Mouse (Mus musculus) ovary, postnatal 14 days (tissue): ENCODE measurements around the gene Mmp11.

Experiments
- DNase-seq: peaks from one replicate; pipeline ENCODE4 v3.0.0; 2022; ENCODE audit warnings: low spot score

Mmp11 gene

DNA sequence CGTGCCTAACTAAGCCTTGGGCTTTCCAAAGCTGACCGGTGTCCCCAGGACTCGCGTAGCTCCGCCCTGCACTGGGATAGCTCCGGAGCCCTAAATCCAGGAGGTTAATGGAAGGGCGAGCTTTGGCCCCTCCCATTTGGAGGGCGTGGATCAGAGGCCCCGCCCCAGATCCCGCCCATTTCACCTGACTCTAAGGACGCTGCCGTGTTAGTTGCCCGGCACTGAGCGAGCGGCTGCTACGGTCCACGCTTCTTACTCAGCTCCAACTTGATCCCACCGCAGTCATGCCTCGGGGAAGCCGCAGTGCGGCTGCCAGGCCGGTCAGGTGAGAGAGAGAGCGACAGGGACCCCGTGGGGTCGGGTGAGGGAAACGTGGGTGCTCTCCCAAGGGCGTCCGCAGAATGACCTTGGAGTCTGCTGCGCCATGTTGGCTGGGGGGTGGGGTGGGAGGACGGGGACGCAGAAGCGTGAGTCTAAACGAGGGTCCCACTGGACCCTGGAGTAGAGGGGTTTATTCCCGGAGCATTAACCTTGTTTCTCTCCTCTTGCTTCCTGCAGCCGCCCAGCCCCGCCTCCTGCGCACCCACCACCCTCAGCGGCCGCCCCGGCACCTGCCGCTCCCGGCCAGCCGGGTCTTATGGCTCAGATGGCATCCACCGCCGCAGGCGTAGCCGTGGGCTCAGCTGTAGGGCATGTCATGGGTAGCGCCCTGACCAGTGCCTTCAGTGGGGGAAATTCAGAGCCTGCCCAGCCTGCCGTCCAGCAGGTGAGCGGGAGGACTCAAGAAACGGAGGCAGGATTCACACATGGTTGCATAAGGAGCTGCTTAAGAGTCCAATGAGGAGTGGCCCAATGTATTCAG lies at the start of gene Mmp11:
Mmp11 (minus strand) TSS at position 817 of the 862 bp plus-strand sequence.
- peak; percentile 59 for DNase-seq

DNA sequence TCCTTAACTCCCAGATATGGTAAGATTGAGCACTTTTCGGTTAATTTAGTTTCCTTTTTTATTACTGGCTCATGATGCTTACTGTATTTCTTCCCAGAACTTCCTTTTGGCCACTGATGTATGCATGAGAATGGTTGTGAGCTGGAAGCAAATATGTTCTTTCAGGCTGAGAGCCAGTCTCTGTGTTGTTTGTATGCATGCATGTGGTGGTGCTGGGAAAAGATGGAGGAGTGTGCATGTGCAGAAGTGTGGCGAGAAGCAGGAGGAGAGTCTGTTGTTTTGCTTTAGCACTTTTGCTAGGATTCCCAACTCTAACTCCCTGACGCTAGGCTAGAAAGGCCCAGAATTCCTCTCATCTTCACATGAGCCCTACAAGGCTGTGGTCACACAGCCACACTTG lies 43.1 kb upstream of the Mmp11 start:
- DNase-seq = no peak

DNA sequence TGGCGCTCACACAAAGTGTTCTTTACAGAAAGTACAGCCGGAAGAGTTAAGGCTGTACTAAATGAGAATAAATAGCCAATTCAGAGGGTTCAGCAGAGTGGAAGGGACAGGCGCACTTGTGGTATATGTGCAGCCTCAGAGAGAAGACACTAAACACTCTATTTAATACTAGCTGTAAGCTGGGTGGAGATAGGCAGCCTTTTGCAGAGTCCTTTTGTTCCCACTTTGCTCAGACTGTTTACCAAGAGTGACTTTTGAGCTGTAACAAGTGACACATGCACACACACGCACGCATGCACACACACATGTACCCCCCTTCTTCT lies 42.5 kb upstream of the Mmp11 start:
- no peak for DNase-seq

DNA sequence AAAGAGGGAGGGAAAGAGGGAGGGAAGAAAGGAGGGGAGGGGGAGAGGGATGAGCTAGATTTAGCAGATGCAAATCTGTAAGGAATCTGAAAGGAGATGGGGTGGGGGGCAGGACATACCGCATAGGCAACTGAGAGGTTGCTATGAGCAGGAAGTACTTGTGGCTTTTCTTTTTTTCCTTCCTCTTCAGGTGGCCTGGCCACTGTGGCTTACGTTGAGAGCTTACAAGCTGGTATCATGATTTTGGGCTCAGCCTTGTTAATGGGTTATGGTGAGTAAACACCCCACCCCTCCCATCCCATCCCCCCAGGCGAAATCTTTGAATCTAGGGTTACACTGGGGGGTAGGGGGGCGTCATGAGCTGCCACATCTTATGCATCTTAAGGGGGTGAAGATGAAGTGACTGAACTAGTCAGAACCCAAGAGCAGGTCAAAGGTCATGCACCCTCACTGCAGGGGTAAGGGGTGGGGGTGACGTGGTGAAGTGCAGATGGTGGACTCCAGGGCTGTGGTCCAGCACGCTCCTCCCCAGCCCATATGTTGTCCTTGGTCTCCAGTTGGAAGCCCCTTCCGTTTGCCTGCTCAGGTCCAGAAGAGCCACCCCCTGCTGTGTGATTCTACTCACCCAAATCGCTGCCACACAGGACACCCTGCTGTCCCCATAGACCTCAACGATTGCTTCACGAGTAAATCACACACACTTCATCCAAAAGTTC lies 42.0 kb upstream of the Mmp11 start:
- DNase-seq = no peak

DNA sequence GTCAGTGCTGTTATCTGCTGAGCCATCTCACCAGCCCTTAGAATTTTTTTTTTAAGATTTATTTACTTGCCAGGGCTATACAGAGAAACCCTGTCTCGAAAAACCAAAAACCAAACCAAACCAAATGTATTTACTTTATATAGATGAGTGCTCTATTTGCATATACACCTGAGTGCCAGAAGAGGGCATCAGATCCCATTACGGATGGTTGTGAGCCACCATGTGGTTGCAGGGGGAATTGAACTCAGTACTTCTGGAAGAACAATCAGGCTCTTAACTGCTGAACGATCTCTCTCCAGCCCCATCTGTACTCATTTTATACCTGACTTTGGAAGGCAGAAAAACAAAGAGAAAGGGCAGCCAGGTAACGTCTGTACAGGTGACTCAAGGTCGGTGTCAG lies 38.9 kb upstream of the Mmp11 start:
- no peak for DNase-seq

DNA sequence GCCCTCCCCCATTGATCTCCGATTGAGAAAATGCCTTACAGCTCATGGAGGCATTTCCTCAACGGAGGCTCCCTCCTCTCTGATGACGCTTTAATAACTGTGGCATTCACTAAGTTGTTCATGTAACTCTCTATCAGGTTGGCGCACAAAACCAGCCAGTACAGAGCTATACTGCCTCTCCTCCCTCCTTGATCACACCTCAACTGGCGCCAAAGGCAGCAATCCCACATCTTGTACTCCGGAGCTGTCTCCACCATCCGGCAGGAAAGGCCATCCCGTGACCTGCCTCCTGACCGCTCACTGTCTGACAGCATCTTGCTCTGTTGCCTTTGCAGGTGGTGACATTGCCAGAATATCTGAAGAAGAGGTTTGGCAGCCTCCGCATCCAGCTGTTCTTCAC lies 37.5 kb upstream of the Mmp11 start:
- DNase-seq = no peak

DNA sequence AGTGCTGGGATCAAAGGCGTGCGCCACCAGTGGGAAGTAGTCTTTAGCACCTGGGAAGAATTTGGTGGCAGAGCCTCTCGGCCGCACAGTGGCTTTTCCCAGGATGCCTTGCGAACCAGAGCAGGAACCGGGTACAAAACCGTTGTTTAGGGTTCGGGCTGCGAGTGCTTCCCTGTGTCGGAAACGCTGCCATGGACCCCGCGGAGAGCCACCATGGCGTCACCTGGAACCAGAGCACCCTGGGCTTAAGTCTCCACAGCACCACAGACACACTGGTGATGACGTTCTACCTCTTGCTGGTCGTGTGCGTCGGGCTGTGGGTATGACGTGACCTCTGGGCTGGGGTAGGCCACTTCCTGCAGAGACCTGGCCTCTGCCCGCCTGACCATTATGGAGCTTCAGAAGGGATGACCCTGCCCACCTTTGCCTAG lies 18.1 kb upstream of the Mmp11 start, which contains the start of gene Gm5134:
Gm5134 (plus strand) TSS at position 134 of the 431 bp plus-strand sequence.
- DNase-seq = no peak

DNA sequence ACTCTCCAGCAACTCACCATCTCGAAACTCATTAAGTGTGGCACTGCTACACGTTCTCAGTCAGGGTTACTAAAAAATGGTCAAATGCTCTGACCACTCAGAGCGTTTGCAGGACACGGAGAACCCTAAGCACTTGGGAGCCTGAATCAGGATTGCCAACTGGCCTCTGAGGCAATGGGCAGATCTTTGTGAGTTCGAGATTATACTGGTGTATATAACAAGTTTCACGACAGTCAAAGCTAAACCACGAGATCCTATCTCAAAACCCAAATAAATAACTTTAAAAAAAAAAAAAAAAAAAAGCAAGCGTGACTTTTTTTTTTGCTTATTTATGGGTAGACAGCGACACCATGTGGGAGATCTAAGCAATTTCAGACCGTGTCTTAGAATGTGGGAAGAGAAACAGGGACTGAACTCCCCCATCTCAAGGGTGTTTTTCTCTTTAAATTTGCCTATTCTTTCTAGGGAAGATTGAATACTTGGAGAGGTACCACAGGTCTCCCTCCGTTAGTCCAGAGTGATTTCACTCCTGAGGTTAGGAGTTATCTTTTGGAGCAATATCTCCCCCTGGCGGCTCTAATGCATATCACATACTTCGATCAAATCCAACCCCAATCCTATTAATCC lies 15.2 kb upstream of the Mmp11 start:
- DNase-seq = no peak

DNA sequence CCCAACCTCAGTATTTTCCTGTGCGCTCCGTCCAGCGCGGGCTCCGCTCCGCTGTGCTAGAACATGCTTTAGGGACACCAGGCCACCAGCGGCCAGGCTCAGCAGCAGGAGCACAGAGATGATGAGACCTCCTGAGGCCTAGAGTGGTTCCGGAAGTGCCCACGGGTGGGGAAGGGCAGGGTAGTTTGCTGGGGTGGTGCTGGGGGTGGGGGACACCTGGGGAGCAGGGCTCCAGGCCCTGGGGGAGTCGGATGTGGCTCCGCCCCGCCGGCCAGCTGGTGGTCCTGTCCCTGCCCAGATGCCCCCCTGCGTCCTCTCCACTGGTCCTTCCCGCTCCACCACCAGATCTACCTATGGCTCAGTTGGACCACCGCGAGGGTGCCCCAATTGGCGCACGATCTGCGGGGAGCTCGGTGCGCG lies 14.5 kb upstream of the Mmp11 start:
- no peak for DNase-seq

DNA sequence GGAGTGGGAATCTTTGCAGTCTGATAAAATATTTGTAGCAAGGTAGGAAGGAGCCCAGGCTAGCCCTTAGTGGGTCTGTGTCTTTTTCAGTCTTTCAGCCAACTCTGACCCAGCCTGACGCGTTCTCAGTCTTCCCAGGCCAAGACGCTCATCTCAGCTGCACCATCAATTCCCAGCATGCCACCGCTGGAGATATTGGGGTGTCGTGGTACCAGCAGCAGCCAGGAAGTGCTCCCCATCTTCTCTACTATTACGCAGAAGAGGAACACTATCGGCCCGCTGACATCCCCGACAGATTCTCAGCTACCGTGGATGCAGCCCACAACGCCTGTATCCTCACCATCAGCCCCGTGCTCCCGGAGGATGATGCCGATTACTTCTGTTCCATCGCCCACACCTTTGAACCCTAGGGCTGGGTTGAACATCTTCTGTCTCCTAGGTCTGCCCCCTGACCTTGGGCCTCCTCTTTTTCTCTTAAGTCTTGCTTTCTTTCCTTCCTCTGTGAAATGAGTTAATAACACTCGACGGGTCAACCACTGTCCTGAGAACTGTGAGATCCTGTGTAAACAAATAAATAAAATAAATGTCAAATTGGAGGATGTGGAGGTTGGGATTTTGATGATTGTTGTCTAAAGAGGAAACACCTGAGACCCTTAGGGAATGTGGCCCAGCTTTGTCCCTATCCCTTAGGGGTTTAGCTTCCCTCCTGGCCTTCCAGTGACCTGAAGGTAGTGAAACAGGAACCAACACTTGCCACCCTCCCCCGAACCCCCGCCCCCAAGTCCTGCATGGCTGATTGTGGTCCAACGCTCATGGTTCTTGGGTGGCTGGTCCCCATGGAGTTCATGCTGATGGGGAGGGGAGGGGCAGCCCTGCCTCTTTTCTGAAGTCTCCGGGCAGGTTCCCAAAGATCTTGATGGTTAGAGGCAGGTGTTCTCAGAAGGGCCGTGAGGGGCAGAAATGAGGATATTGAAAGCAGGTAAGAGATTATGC lies 13.1 kb upstream of the Mmp11 start:
- no peak for DNase-seq

DNA sequence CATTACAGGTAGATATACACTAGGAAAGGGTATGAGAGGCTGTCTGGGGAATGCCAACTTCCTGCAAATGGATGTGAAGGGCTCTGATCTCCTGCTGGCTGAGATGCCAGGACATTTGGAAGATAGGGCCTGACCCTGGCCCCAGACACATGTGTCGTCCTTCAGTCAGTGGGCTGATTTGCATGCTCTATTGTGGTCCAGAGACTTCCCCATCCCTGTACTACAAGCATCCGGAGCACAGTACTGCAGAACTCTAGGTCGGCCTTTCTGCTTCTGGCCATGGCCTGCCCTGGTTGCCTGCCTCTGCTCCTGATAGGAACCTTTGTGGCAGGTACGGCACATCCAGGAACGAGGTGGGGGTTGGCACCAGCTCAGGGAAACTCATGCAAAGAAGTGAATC lies 11.8 kb upstream of the Mmp11 start:
- no peak for DNase-seq

DNA sequence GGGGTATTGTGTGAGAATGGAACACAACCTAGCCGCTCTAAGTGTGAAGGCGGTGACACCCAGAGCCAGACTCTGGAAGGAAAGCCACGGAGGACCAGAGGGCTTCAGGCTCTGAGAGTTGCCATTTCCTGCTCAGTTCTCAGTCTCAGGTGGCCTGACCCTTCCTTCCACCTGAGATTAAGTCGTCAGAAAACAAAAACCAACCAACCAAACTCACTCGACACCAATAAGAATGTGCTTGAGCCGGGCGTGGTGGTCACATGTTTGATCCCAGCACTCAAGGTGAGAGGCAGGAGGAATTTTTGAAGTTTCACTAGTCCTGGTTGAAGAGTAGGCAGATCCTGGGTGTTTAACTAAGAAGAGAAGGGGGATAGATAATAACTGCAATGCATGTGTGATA lies 9.6 kb upstream of the Mmp11 start:
- no peak for DNase-seq

DNA sequence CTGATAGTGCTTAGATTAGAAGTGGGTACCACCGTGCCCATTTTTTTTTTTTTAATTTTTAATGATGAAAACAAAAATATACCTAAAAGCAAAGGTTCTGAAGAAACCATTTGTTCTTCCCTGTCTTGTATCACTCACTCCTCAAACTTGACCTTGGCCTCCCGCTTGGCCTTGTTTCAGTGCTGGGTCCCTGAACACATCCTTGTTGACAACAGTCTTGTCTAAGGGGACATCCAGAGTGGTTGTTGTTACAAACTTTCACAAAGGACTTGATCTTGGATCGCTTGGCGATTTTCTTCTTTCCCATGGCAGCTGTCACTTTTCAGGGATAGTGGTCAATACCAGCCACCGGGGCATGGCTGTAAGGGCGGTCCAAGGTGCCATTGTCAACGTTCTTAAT lies 8.9 kb upstream of the Mmp11 start:
- DNase-seq = no peak

DNA sequence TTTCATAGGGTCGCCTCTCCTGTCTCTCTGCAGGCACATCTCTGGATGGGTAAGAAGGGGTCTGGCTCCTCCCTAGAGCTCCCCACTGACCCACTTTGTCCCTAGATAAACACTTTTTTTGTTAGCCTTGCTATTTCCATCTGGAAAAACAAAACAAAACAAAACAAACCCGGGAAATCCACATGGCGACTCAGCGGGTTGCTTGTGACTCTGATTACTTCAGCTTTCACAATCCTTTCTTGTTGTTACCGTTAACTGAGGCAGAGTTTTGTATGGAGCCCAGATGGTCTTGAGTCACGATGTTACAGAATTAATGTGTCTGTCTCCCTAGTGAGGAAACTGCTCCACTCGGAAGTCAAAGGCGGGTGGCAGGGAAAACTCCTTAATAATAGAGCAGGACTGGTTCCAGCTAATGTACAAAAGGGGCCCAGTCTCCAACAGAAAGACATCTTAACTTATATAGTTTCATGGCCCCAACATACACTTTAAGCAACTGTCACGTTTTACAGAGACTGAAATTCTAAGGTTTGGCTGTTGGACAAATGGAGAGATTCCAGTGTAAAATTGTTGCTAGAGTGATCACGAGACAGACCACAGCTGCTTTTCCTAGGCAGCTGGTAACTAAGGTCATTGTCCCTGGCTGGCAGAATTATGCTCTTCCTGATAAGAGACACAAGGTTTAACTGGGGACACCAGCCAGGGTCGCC lies 7.9 kb upstream of the Mmp11 start:
- DNase-seq = no peak

DNA sequence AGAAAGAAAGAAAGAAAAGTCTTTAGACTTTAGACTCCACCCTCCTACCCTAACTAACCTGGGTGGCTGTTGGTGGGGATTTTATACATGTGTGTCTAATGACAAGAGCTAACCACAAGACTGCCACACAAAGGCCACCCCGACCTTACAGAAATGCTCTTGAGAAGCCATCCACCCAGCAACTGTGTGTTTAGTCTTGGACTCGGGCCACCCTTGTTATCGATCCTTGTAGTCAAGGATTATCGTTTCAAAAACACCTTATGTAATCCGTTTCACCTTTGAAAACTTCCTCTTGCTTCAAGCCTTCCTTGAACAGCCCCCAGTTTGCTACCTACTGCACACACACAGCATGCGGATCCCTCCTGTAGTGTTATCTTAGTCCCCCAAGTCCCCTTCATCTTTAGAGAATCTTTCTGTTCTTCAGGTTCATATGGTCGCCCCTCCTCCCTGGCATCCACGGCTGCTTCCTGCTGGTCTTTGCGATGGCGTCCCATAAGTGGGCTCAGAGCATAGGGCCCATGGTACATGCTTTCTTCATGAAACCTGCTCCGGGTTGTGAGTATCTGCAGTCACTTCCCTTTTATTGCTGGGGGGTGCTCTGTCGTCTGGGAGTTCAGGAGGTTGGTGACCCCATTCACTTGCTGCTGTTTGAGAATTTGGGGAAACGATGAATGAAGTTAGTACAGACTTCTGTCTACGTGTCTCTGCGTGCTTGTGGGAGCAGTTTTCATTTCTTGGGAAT lies 6.6 kb upstream of the Mmp11 start, which contains the start of gene Vpreb3:
Vpreb3 (plus strand) TSS at position 322 of the 742 bp plus-strand sequence.
- DNase-seq = no peak

DNA sequence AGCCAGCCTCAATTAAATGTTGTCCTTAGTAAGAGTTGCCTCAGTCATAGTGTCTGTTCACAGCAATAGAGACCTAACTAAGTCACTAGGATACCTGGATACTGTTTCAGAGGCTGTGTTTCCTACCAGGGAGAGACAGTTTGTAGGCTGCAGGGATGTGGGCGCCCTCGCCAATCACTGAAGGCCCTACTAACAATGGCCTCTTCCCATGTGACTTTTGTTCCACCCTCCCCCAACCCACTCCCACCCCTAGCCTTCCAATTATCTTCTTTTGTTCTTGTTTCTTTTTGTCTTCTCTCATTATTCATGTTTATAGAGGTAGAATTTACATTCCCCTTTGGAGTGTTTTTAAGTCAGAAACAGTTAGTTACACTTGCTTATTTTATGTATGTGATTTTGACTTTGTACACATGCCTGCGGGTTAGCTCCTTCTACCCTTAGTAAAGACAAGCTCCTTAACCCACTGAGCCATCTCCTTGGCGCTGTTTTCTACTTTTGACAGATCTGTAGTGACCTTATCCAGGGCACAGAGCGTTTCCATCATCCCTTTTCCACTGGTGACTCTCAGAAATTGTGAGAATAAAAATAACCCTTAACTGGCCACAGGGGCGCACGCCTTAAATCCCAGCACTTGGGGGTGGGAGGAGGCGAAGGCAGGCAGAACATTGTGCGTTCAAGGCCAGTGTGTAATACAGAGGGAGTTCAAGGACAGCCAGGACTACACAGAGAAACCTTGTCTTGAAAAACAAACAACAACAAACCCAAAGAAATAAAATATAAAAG lies 4.9 kb upstream of the Mmp11 start:
- no peak for DNase-seq

DNA sequence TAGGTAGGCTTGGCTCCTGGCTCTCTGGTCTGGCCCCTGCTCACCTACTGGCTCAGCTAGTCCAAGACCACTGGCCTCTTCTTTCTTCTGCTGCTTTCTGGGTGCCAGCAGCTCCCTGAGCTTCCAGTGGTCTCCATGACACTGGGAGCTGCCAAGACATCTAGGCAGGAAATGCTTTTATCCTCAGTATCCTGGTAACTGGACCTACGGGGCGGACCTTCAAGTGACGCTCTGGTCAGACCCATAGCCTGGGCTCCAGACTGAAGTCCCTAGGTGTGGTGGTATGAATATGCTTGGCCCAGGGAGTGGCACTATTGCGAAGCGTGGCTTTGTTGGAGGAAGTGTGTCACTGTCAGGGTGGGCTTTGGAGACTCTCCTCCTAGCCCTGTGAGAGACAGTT lies 4.2 kb upstream of the Mmp11 start, which contains the start of gene Gm867:
Gm867 (minus strand) TSS at position 153 of the 400 bp plus-strand sequence.
- DNase-seq = no peak

DNA sequence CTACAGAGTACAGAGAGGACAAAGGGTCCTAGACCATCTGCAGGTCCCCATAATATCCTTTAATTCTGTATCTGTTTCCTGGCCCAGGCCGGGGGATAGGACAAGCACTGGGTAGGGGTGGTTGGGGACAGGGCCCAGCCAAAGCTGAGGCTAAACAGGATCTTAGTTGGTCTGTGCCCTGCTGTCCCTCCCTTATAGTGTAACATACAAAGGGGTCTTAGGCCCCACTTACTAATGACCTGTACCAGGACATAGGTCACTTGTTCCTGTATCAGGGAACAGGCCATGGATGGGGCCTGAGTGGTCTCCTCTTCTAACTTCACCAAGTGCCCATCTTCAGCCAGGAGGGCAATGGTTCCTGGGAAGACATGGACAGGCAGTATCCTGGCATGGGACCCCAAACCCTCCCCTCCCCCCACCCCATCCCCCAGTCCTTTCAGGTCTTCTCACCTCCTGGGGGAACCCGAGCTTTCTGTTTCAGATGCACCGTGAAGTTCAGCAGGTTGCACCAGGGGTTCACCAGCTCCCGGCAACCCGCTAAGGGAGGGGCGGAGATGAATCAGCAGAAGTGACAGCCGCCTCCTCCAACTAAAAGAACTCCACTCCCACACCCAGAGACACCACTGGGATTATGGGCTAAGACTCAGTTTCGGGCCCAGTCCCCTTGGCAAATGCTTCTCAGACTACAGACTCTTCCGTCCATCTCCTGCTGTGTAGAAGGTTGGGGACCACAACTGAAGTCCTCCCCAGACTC lies 3.4 kb upstream of the Mmp11 start:
- DNase-seq = no peak
